Mouse (Mus musculus) kidney, postnatal 0 days (tissue): Measurements from ENCODE around the gene Sugct. TPM values are rescaled to one million over a fixed set of nuclear protein-coding genes. Genes with fewer than 3 reads are reported as not detected.
A peak's percentile ranks its signal among the peaks of the same experiment; 100 is the strongest.

Experiments
- ATAC-seq: fragments of 200-750 bp; cut with Nextera tagmentation; replicated peaks from 2 replicates; pipeline ENCODE4 v1.8.0; 2017; ENCODE audit warnings: low read depth, moderate number of reproducible peaks, moderate TSS enrichment, moderate library complexity; ENCODE audit not compliant: low FRiP score
- DNase-seq: peaks from one replicate; pipeline ENCODE4 v3.0.0-alpha.2; 2016; ENCODE audit warnings: low spot score
- H3K27ac ChIP-seq: fragments of 300-500 bp; sonication (generic); 2 replicates; pipeline ENCODE4 v1.5.1; 2014; ENCODE audit warnings: mild to moderate bottlenecking
- H3K27me3 ChIP-seq: fragments of 300-500 bp; sonication (generic); 2 replicates; pipeline ENCODE4 v1.6.1; 2014; ENCODE audit warnings: low read length, mixed read lengths; ENCODE audit not compliant: insufficient read depth
- H3K36me3 ChIP-seq: fragments of 300-500 bp; sonication (generic); 2 replicates; pipeline ENCODE4 v1.6.1; 2014; ENCODE audit warnings: low read length, mixed read lengths; ENCODE audit not compliant: insufficient read depth
- H3K4me1 ChIP-seq: fragments of 300-500 bp; sonication (generic); replicated peaks from 2 replicates; pipeline ENCODE4 v1.6.1; 2014; ENCODE audit warnings: antibody characterized with exemption, low read length, mixed read lengths; ENCODE audit not compliant: insufficient read depth
- H3K4me2 ChIP-seq: fragments of 300-500 bp; sonication (generic); 2 replicates; pipeline ENCODE4 v1.6.1; 2014; ENCODE audit warnings: mild to moderate bottlenecking, low read length, moderate library complexity, mixed read lengths
- H3K4me3 ChIP-seq: fragments of 300-500 bp; sonication (generic); replicated peaks from 2 replicates; pipeline ENCODE4 v1.5.1; 2014; ENCODE audit warnings: low read depth, low read length
- H3K9ac ChIP-seq: fragments of 300-500 bp; sonication (generic); 2 replicates; pipeline ENCODE4 v1.6.1; 2014; ENCODE audit warnings: low read depth, low read length
- H3K9me3 ChIP-seq: fragments of 300-500 bp; sonication (generic); replicated peaks from 2 replicates; pipeline ENCODE4 v1.6.1; 2016; ENCODE audit warnings: low read length, inconsistent platforms, mixed read lengths
- CTCF ChIP-seq: IDR thresholded peaks from 2 replicates; pipeline ENCODE4 v1.5.1; 2016; ENCODE audit warnings: antibody characterized with exemption, low read depth, mild to moderate bottlenecking, moderate library complexity
- WGBS: fragments of 180-500 bp; shearing (Covaris S2); extraction: QIAGEN DNeasy Blood & Tissue Kit; methylation state at CpG from one replicate; pipeline ENCODE4 v1.1.7; 2014; 5-methylcytosine and 5-hydroxymethylcytosine counted together
- polyA plus RNA-seq: library from polyadenylated mRNA; unstranded; fragments of >200 nt; fragmentation: Nextera tagmentation; extraction: Ambion mirVana; gene quantifications from 2 replicates; pipeline ENCODE4 v1.2.1, GENCODE M21; 2015

Gene Sugct
- polyA plus RNA-seq, 1 experiment from 2014 or later = 33.1 TPM

GRCm38 (mm10) chr13:16977743-16978142 is 717.6 kb downstream of the Sugct start:
- no peak for TF ChIP-seq CTCF
- 68% methylated on average over 6 of the region's 6 CpGs for WGBS
- no peaks in the 10 kb centered on the region for H3K9me3 ChIP-seq
- no peak overlapping the region for H3K9ac ChIP-seq
- H3K4me2 ChIP-seq = no peak overlapping the region
- H3K4me3 ChIP-seq = no peak overlapping the region
- DNase-seq (no peak), ATAC-seq (no peak)
- no peak overlapping the region for H3K27ac ChIP-seq
- no peaks in the 10 kb centered on the region for H3K36me3 ChIP-seq
- H3K4me1 ChIP-seq = no peaks in the 10 kb centered on the region
- no peaks in the 10 kb centered on the region for H3K27me3 ChIP-seq

GRCm38 (mm10) chr13:16971277-16971676 is 724.1 kb downstream of the Sugct start:
- H3K36me3 ChIP-seq = no peaks in the 10 kb centered on the region
- TF ChIP-seq CTCF = no peak
- H3K27ac ChIP-seq = no peak overlapping the region
- WGBS = 90% methylated on average over 2 of the region's 2 CpGs
- DNase-seq (no peak), ATAC-seq (no peak)
- no peaks in the 10 kb centered on the region for H3K27me3 ChIP-seq
- H3K4me1 ChIP-seq = no peaks in the 10 kb centered on the region
- no peak overlapping the region for H3K9ac ChIP-seq
- no peak overlapping the region for H3K4me2 ChIP-seq
- H3K9me3 ChIP-seq = no peaks in the 10 kb centered on the region
- H3K4me3 ChIP-seq = no peak overlapping the region

GRCm38 (mm10) chr13:16968995-16969394 is 726.4 kb downstream of the Sugct start:
- ATAC-seq = no peak

GRCm38 (mm10) chr13:16964823-16965475 is 730.4 kb downstream of the Sugct start:
- 80% methylated on average over 4 of the region's 4 CpGs for WGBS
- ATAC-seq = no peak
- no peaks in the 10 kb centered on the region for H3K4me1 ChIP-seq
- H3K9ac ChIP-seq = no peak overlapping the region
- no peak overlapping the region for H3K4me2 ChIP-seq
- DNase-seq = peak; percentile 3
- H3K36me3 ChIP-seq = no peaks in the 10 kb centered on the region
- H3K9me3 ChIP-seq = no peaks in the 10 kb centered on the region
- H3K27me3 ChIP-seq = no peaks in the 10 kb centered on the region
- H3K4me3 ChIP-seq = no peak overlapping the region
- no peak overlapping the region for H3K27ac ChIP-seq
- TF ChIP-seq CTCF = peak; percentile 35; the same call in 1 of the 2 replicates

More at GRCm38 (mm10) chr13:16968995-16969394, 726.4 kb downstream of the Sugct start:
- Histone ChIP-seq H3K4me2 (no peak overlapping the region), H3K4me1 (no peaks in the 10 kb centered on the region), H3K4me3 (no peak overlapping the region), H3K27me3 (no peaks in the 10 kb centered on the region), H3K9ac (no peak overlapping the region), H3K27ac (no peak overlapping the region), H3K36me3 (no peaks in the 10 kb centered on the region), H3K9me3 (no peaks in the 10 kb centered on the region)
- TF ChIP-seq CTCF = no peak
- DNase-seq = no peak
- WGBS = 84% methylated on average over 5 of the region's 5 CpGs

- 54% methylated on average over 4 of the region's 4 CpGs for WGBS
- TF ChIP-seq CTCF = no peak
- Histone ChIP-seq H3K27ac (no peak overlapping the region), H3K4me2 (no peak overlapping the region), H3K27me3 (no peaks in the 10 kb centered on the region), H3K4me3 (no peak overlapping the region), H3K9ac (no peak overlapping the region), H3K36me3 (no peaks in the 10 kb centered on the region), H3K4me1 (no peaks in the 10 kb centered on the region), H3K9me3 (no peaks in the 10 kb centered on the region)
- ATAC-seq (no peak), DNase-seq (peak; percentile 65)
These were observed 743.3 kb downstream of the Sugct start for GRCm38 (mm10) chr13:16952045-16952444.

- DNase-seq = no peak
- no peaks in the 10 kb centered on the region for H3K27me3 ChIP-seq
- no peak overlapping the region for H3K9ac ChIP-seq
- H3K4me1 ChIP-seq = no peaks in the 10 kb centered on the region
- H3K27ac ChIP-seq = no peak overlapping the region
- H3K36me3 ChIP-seq = no peaks in the 10 kb centered on the region
- H3K9me3 ChIP-seq = no peaks in the 10 kb centered on the region
- ATAC-seq = no peak
- no peak overlapping the region for H3K4me2 ChIP-seq
- no peak for TF ChIP-seq CTCF
- H3K4me3 ChIP-seq = no peak overlapping the region
- WGBS = 88% methylated on average over 5 of the region's 5 CpGs
These were observed 755.9 kb downstream of the Sugct start for GRCm38 (mm10) chr13:16939466-16939811.
